Mouse (Mus musculus): ENCODE results near the gene Fscn1.

DNA sequence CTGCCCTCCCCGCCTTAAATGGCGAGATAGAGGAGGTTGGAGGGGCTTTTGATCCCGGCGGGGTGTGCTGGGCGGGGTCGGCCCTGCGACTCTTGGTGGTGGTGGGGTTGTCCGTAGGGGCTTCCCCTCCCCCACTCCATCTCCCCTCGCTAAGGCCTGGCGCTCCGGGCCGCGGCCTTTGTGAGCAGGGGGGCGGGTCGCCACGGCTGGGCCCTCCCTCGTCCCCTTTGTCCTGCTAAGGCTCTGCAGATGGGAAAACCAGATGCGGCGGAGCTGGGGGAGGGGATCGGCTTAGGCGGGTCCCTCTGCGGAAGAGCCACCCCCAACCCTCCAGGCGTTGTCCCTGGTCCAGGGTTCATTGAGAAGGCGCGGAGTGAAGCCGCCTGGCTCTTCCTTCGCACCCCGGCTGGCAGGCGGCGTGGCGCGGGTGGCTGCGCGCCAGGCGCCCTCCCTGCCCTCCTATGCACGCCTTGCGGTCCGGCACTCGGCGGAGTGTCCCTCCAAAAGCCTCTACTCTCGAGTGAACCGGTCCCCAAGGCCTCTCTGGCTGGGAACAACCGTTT, 1.8 kb downstream of the Fscn1 start:
- TF ChIP-seq CTCF (conservative IDR thresholded peaks at IDR 0.05; ENCODE audit: low read length) = no peak
- no peak for TF ChIP-seq NANOG (IDR thresholded peaks at IDR 0.05; ENCODE audit: borderline replicate concordance, low read length)
